Mouse (Mus musculus): Measurements from ENCODE around the gene Ap1g1.

Gene Ap1g1

GRCm38 (mm10) chr8:109780548-109780947 lies 2.2 kb downstream of the Ap1g1 start:
- no peak for DNase-seq (ENCODE audit: low spot score in 2 of 2)

DNA sequence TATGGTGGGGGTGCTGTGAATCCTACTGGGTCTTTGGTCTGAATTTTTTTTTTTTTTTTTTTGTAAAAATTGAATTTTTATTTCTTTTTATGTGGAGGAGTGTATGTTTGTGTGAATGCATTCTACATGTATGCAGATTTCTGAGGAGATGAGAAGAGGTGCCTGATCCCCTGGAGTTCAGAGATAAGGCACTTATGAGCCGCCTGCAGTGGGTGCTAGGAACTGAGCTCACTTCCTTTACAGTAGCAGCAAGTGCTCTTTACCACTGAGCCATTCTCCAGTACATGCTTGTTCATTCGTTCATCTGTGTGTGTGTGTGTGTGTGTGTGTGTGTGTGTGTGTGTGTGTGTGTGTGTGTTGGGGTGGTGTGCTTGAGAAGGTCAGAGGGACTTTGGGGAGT lies 12.6 kb downstream of the Ap1g1 start:
- no peak for DNase-seq (ENCODE audit: low spot score in 2 of 2)

- no peak for DNase-seq (ENCODE audit: low spot score in 2 of 2)
These were observed 16.8 kb downstream of the Ap1g1 start for GRCm38 (mm10) chr8:109795166-109795565.

DNA sequence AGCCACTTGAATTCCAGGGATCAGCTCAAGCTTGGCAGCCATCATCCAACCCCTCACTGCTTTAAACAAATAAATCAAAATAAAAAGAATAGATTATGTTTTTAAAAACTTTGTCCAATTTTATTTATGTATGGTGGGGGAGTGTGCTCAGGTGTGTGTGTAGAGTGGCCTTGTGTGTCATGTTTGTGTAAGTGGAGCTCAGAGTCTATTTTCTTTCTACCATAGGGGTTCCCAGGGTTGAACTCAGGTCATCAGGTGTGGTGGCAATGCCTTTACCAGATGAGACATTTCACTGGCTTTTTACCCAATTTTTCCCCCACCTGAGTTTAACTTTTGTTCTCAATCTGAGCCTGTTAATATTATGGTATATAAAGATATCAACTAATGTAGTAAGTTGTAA lies 20.4 kb downstream of the Ap1g1 start:
- no peak for DNase-seq (ENCODE audit: low spot score in 2 of 2)

DNA sequence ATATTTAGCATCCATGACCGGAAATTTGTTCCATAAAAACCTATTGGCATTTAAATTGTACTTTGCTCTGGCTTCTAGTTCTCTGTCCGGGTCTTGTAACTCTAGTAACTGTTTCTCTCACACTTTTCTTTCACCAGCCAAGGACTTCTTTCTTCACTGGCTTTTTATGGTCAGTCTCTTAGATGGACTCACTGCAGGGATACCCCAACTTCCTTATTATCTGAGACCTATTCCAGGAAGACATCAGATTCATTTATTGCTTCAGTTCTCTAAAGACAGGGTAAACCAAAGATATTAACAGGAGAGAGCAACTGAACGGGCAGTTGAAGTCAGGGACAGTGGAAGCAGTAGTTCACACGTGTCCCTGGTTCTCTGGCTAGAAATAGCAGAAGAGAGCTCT lies 20.9 kb downstream of the Ap1g1 start:
- no peak for DNase-seq (ENCODE audit: low spot score in 2 of 2)

- no peak for DNase-seq (ENCODE audit: low spot score in 2 of 2)
These were observed 22.0 kb downstream of the Ap1g1 start for GRCm38 (mm10) chr8:109800325-109800724.

- no peak for DNase-seq (ENCODE audit: low spot score in 2 of 2)
These were observed 24.9 kb downstream of the Ap1g1 start for GRCm38 (mm10) chr8:109803211-109803610.

DNA sequence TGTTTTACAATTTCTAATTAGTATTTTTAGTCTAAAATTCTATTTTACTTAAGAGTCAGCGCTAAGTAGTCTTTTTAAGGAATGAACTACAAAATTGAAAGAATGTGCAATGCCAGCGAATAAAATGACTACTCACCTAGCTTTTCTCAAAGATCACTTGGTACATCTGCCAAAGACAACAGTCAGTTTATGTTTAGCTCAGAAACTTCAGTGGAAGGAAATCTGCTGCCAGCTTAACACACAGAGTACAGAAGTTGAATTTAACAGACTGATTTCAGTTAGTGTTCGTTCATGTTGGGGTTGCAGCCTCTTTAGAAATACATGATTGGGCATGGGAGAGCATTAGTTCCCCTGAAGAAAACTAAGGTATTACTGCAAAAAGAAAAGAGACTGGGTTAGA lies 25.4 kb downstream of the Ap1g1 start:
- DNase-seq (ENCODE audit: low spot score in 2 of 2) = no peak

DNA sequence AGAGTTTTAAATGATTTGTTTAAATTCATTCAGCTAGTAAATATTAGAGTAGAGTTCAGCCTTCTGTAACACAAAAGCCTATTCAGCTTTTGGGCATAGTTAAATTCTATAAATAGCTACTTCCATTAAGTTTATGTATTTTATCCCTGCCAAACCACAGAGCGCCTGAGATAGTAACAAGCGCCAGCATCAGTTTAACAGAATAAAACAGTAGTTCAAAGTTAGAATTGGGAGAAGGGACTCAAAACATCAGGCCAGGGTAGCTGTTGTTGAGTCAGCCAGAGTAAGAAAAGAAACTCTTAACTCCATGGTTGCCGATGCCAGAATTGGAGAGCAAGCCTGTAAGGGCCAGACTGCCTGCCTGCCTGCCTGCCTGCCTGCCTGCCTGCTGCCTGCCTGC lies 28.2 kb downstream of the Ap1g1 start:
- no peak for DNase-seq (ENCODE audit: low spot score in 2 of 2)

DNA sequence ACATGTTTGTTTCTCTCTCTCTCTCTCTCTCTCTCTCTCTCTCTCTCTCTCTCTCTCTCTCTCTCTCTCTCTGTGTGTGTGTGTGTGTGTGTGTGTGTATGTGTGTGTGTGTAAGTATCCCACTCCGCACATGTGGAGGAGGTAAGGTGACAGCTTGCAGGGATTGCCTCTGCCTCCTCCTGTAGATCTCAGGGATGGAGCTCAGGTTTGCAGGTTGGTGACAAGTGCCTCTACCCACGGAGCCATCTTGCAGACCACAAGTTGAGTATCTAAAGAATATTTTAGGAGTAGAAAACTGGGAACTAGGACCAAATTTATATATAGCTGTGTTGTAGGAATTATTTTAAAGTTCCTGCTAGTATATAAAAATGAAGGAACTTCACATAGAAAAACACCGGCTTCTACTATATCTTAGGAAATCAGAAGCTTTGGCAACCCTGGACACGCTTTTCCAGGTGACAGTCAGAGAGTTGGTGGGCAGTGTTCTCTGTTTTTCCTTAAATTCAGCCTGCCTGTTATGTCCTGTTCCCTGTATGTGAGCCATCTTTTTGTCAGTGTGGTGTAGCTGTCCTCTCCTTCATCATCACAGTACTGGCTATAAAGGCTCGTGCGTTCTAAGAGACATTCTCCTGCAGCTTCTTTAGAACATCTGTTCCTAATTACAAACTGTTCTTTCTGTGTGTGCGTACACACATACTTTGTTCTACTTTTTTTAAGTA lies 29.2 kb downstream of the Ap1g1 start:
- peak in 1 of 2 experiments; percentile 20 for DNase-seq (ENCODE audit: low spot score in 2 of 2)

DNA sequence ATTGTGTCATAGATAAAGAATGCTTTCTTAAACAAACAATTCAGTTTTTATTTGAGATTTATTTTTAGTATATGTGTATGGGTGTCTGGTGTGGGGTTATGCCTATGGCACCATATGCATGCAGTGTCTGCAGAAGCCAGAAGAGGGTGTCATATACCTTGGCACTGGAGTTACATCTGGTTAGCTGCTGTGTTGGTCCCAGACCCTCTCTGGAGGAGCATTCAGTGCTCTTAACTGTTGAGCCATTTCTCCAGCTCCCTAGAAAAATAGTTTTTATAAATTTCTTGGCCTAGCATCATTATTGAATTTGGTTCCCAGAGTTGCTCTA lies 29.7 kb downstream of the Ap1g1 start:
- no peak for DNase-seq (ENCODE audit: low spot score in 2 of 2)

DNA sequence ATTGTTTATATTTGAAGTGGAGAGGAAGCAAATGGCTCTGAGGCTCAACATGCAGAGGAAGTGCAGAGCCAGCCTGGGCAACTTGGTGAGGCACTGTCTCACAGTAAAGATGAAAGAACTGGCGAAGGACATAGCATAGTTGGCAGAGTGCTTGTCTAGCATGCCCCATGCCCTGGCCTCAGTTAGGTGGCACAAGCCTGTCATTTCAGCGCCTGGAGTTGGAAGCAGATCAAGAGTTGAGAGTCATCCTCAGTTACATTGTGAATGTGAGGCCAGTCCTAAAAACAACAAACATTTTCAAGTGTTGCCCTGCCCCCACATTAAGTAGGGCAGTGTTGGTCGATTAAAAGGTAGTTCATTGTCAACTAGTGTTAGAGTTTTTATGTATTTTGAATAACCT lies 32.1 kb downstream of the Ap1g1 start:
- no peak for DNase-seq (ENCODE audit: low spot score in 2 of 2)

- DNase-seq (ENCODE audit: low spot score in 2 of 2) = no peak
These were observed 36.9 kb downstream of the Ap1g1 start for GRCm38 (mm10) chr8:109815268-109815667.

DNA sequence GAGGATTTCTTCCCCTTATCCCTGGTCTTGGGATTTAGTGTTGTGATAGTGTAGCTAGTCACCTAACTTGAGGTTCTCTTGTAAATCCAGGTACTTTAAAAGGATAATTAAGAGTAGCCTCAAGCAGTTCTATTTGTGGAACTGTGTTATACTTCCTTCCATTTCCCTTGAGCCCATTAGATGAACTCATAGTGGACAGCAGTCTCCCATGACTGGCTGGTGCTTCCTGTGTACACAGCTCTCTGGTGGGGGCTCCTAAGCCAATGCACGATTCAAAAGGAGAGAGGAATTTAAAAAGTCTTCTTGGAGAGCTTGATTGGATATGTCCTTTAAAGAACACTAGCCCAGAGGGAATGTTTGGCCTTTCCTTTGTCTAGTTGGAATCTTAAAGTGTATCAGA lies 39.6 kb downstream of the Ap1g1 start:
- DNase-seq (ENCODE audit: low spot score in 2 of 2) = no peak

GRCm38 (mm10) chr8:109823561-109823960 lies 45.2 kb downstream of the Ap1g1 start:
- no peak for DNase-seq (ENCODE audit: low spot score in 2 of 2)

DNA sequence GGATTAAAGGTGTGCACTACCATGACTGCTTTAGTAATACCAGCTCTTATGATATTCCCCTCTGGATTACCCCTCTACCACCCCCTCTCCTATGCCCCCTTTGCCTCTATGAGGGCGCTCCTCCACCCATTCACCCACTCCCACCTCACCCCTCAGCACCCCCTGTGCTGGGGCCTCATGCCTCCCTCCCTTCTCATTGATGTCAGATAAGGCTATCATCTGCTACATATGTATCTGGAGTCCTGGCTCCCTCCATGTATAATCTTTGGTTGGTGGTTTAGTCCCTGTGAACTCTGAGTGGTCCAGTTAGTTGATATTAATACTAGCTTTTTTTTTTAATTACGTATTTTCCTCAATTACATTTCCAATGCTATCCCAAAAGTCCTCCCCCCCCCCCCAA lies 61.5 kb downstream of the Ap1g1 start:
- DNase-seq (ENCODE audit: low spot score in 2 of 2) = no peak

DNA sequence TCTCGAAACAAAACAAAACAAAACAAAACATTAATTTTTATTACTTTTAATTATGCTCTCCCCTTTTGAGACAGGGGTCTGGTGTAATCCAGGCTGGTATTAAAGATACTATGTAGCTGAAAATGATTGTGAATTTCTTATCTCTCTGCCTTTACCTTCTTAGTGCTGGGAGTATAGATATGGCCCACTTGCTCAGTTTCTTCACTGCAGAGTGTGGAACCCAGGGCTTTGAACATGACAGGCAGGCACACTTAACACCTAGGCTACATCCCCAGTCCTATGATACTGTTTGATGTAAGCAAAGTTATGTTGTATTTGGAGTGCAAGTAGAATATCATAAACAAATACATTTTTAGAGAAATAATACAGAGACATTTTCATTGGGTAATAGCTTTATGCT lies 64.1 kb downstream of the Ap1g1 start:
- DNase-seq (ENCODE audit: low spot score in 2 of 2) = no peak

- DNase-seq (ENCODE audit: low spot score in 2 of 2) = no peak
These were observed 69.5 kb downstream of the Ap1g1 start for GRCm38 (mm10) chr8:109847866-109848265.

DNA sequence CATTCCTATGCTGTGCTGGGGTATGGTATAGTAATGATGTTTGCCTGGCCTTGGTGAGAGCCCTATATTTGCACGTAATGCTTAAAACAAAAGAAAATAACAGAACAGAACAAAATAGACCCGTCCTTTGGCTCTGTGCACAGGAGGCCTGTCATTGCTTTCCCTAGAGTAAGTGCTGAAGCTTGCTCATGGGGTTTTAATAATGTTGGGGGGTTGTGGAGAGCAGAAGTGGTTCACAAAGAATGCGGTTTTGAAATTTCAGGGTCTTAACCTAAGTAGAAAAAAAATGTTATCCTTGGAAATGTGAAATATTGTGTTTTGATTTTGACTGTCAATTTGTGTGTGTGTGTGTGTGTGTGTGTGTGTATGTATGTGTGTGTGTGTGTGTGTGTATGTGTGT lies 70.6 kb downstream of the Ap1g1 start:
- DNase-seq (ENCODE audit: low spot score in 2 of 2) = no peak

DNA sequence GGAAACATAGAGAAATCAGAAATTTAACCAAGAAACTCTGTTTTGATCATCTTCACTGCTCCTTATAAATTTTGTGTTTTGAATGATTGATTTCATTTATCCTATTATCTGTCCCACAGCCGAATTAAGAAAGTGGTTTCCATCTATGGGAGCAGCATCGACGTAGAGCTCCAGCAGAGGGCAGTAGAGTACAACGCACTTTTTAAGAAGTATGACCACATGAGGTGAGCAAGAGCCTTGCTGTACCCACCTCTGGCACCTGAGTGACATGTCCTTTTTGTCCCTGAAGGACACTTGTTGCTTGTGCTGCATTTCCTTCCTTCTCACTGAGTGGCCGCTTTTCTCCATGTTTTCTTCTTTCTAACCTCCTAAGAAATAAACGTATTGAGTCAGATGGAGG lies 75.1 kb downstream of the Ap1g1 start:
- DNase-seq (ENCODE audit: low spot score in 2 of 2) = peak in 1 of 2 experiments; percentile 71

GRCm38 (mm10) chr8:109854522-109854921 lies 76.2 kb downstream of the Ap1g1 start:
- no peak for DNase-seq (ENCODE audit: low spot score in 2 of 2)

- DNase-seq (ENCODE audit: low spot score in 2 of 2) = no peak
These were observed 77.1 kb downstream of the Ap1g1 start for GRCm38 (mm10) chr8:109855451-109855850.

DNA sequence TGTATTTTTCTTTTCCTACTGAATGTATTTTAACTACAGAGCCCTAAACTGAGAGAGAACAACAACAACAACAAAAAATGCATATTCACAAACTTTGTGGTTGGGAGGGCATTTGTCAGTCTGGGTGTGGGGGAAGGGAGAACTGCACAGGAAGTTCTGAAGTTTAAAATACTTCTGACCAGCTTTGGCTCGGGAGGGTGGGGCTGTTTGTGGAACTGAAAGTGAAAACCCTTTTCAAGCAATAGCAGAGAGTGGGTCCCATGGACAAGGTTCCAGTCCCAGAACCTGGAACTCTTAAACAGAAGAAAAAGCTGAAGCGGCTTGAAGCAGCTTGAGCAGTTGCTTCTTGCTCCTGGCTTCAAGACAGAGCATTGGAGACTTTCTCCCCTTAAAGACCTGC lies 85.0 kb downstream of the Ap1g1 start:
- peak in 1 of 2 experiments; percentile 35 for DNase-seq (ENCODE audit: low spot score in 2 of 2)

GRCm38 (mm10) chr8:109864798-109865197 lies 86.4 kb downstream of the Ap1g1 start:
- DNase-seq (ENCODE audit: low spot score in 2 of 2) = no peak

All from left cerebral cortex, adult 9 months (tissue).